Mouse (Mus musculus) ZHBTc4 (cell line): ENCODE data around the gene Fam78b.

Source experiments
- DNase-seq: peaks from one replicate; pipeline ENCODE4 v3.0.0-alpha.2; 2011; ENCODE audit warnings: low read depth, low spot score

The Fam78b gene

GRCm38 (mm10) chr1:167001174-167001843 lies at the start of gene Fam78b:
Gene Fam78b (plus strand): TSS chr1:167001417.
- DNase-seq = peak; percentile 55

- peak; percentile 93 for DNase-seq
Observed at GRCm38 (mm10) chr1:166964508-166964907, 36.7 kb upstream of the Fam78b start.

GRCm38 (mm10) chr1:166968271-166968670 lies 32.9 kb upstream of the Fam78b start:
- no peak for DNase-seq

GRCm38 (mm10) chr1:166973731-166974130 lies 27.5 kb upstream of the Fam78b start:
- no peak for DNase-seq

- no peak for DNase-seq
Observed at GRCm38 (mm10) chr1:166978611-166979010, 22.6 kb upstream of the Fam78b start.

GRCm38 (mm10) chr1:166994266-166994665 lies 7.0 kb upstream of the Fam78b start:
- DNase-seq = no peak

- DNase-seq = no peak
Observed at GRCm38 (mm10) chr1:166996250-166996649, 5.0 kb upstream of the Fam78b start.

- no peak for DNase-seq
Observed at GRCm38 (mm10) chr1:166996811-166997210, 4.4 kb upstream of the Fam78b start.

- peak; percentile 76 for DNase-seq
Observed at GRCm38 (mm10) chr1:167000529-167001173, 566 bp upstream of the Fam78b start.

GRCm38 (mm10) chr1:167001844-167002485 lies 748 bp downstream of the Fam78b start:
- peak; percentile 42 for DNase-seq

GRCm38 (mm10) chr1:167002486-167002850 lies 1.3 kb downstream of the Fam78b start:
- DNase-seq = peak; percentile 88

GRCm38 (mm10) chr1:167004621-167005020 lies 3.4 kb downstream of the Fam78b start:
- no peak for DNase-seq

GRCm38 (mm10) chr1:167007341-167007740 lies 6.1 kb downstream of the Fam78b start:
- no peak for DNase-seq

GRCm38 (mm10) chr1:167010190-167010589 lies 9.0 kb downstream of the Fam78b start:
- DNase-seq = no peak

- DNase-seq = no peak
Observed at GRCm38 (mm10) chr1:167011301-167011700, 10.1 kb downstream of the Fam78b start.

- peak; percentile 40 for DNase-seq
Observed at GRCm38 (mm10) chr1:167012616-167013015, 11.4 kb downstream of the Fam78b start.

- DNase-seq = no peak
Observed at GRCm38 (mm10) chr1:167013234-167013864, 12.1 kb downstream of the Fam78b start.

- DNase-seq = no peak
Observed at GRCm38 (mm10) chr1:167016269-167016668, 15.1 kb downstream of the Fam78b start.

- peak; percentile 86 for DNase-seq
Observed at GRCm38 (mm10) chr1:167022001-167022424, 20.8 kb downstream of the Fam78b start.

- no peak for DNase-seq
Observed at GRCm38 (mm10) chr1:167022541-167023121, 21.4 kb downstream of the Fam78b start.

GRCm38 (mm10) chr1:167023794-167024193 lies 22.6 kb downstream of the Fam78b start:
- no peak for DNase-seq

GRCm38 (mm10) chr1:167024961-167025360 lies 23.7 kb downstream of the Fam78b start:
- DNase-seq = no peak
